Mouse (Mus musculus): ENCODE measurements around the gene Tns2. TPM values are rescaled to one million over a fixed set of nuclear protein-coding genes. Genes with fewer than 3 reads are reported as not detected.

Tns2 gene
- total RNA-seq, 2 experiments from 2014 or later, result 12.2 to 13.1 TPM

DNA sequence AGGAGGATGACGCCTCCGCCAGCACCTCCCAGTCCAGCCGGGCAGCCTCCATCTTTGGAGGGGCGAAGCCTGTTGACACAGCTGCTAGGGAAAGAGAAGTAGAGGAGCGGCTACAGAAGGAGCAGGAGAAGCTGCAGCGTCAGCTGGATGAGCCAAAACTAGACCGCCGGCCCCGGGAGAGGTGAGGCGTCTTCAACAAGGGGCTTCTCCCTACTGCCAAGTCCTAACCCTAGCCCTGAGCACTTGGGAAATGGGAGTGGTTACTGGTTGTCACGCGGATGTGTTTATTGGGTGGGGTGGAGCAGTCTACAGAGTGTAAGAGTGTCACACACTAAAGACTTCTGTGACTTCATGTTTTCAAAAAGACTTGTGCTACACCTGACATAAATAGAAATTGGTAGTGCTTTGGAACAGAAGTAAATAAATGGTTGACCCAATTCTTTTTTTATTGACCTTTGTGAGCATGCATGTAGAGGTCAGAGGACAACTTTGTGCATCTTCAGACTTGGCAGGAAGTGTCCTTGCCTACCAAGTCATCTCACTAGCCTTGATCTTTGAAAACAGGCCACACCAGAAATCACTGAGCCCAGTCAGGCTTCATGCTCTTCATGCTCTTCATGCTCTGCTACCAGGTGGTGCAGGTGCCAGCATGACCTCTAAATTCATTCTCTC is 10.2 kb upstream of the Tns2 start:
- DNase-seq (ENCODE audit: extremely low spot score in 1 of 2, low spot score in 2 of 2), result peak in 1 of 2 experiments; percentile 68
- intact Hi-C loops (cut with DNase I), result loop anchor here (10.0 kb wide), 1 partner anchor 395 kb away; no protein-coding TSS in a partner anchor

DNA sequence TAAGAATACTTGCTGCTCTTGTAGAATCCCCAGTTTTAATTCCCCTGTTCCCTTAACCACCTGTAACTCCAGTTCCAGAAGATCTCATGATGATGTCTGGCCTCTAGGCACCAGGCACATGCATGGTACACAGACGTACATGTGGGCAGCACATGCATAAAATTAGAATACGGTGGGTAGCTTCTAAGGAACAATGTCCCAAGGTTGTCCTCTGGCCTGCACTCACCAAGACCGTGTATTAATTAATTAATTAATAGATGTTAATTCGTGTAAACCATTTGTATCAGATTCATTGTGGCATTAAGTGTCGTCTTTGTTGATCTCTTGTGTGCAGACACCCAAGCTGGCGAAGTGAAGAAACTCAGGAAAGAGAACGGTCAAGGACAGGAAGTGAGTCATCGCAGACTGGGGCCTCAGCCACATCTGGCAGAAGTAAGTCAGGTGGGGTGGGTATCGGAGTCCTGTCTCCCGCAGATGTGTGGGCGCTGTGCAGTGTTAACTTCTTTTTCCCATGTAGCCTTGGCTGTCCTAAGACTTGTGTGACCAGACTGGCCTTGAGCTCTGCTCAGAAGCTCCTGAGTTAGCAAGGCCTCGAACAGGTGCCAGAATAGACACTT is 9.0 kb upstream of the Tns2 start:
- intact Hi-C loops (cut with DNase I), result loop anchor here (10.0 kb wide), 1 partner anchor 394 kb away; no protein-coding TSS in a partner anchor
- DNase-seq (ENCODE audit: extremely low spot score in 1 of 2, low spot score in 2 of 2), result no peak

DNA sequence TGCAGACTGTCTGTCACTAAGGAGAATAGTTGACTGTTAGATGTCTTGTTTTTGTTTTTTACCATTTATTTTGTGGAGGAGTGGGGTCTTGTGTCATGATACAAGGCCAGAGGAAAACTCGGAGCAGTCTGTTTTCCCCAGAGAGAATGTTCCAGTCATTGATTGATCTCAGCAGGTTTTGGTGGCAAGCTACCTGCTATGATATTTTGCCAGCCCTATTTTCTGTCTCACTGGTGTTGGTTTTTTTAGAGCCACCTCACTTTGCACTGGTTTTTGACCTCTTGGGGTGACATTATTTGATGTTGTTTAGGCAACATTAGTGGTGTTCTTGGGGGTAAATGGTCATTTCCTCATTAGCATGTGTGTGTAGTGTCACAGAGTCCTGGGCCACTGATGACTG is 8.5 kb upstream of the Tns2 start:
- intact Hi-C loops (cut with DNase I), result loop anchor here (10.0 kb wide), 1 partner anchor 393 kb away; no protein-coding TSS in a partner anchor
- DNase-seq (ENCODE audit: extremely low spot score in 1 of 2, low spot score in 2 of 2), result no peak

DNA sequence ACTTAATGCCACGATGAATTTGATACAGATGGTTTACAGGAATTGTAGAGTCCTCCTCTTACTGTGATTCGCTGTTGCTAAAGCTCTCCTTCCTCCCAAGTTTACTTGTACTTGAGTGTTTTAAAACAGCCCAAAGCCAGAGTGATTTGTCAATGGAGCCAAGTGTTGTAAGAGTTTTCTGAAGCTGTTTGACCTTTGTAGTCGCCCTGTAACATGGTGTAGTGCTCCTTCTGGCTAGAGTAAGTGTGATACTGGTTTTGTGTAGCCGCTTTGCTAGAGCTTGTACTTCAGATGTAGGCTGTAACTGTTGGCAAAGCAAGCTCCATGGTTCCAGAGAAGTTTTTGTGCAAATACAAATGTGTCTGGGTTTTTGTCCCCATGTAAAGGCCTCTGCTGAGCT is 8.0 kb upstream of the Tns2 start:
- DNase-seq (ENCODE audit: extremely low spot score in 1 of 2, low spot score in 2 of 2), result no peak
- intact Hi-C loops (cut with DNase I), result loop anchor here (10.0 kb wide), 1 partner anchor 393 kb away; no protein-coding TSS in a partner anchor

DNA sequence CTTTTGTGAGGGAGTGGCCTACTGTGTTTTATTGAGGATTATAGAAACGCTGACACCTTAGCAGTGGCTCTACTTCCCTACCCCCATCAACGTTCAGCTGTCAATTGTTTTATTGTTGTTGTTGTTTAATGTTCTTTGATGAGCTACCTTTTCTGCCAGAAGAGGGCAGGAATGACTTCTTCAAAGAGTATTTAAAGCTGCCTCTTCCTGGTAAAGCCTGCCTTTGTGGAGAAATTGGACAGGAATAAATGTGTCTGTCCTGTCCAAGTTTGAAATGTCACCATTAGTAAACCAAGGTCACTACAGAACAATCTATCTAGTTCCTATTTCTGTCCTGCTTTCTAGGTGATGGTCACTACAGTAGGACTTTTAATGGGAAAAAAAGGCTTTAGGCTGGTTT is 6.1 kb upstream of the Tns2 start:
- intact Hi-C loops (cut with DNase I), result loop anchor here (10.0 kb wide), 1 partner anchor 391 kb away; no protein-coding TSS in a partner anchor
- DNase-seq (ENCODE audit: extremely low spot score in 1 of 2, low spot score in 2 of 2), result no peak

DNA sequence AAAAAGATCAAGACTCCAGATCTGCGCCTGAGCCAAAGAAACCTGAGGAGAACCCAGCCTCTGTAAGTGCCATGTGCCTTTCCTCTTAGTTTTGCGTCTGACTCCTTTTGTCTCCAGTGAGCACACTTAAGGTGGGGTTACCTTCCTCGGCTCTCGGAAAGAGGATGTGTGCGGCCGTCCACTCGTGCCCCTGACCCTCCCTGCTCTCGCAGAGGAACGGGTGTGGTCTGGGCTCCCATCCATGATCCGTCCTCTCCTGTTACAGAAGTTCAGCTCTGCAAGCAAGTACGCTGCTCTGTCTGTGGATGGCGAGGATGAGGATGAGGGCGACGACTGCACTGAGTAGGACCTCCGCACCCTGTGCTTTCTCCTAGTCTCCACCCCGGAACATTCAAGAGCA is 5.2 kb upstream of the Tns2 start:
- peak in 1 of 2 experiments; percentile 28 for DNase-seq (ENCODE audit: extremely low spot score in 1 of 2, low spot score in 2 of 2)
- intact Hi-C loops (cut with DNase I), result loop anchor here (10.0 kb wide), 1 partner anchor 390 kb away; no protein-coding TSS in a partner anchor

DNA sequence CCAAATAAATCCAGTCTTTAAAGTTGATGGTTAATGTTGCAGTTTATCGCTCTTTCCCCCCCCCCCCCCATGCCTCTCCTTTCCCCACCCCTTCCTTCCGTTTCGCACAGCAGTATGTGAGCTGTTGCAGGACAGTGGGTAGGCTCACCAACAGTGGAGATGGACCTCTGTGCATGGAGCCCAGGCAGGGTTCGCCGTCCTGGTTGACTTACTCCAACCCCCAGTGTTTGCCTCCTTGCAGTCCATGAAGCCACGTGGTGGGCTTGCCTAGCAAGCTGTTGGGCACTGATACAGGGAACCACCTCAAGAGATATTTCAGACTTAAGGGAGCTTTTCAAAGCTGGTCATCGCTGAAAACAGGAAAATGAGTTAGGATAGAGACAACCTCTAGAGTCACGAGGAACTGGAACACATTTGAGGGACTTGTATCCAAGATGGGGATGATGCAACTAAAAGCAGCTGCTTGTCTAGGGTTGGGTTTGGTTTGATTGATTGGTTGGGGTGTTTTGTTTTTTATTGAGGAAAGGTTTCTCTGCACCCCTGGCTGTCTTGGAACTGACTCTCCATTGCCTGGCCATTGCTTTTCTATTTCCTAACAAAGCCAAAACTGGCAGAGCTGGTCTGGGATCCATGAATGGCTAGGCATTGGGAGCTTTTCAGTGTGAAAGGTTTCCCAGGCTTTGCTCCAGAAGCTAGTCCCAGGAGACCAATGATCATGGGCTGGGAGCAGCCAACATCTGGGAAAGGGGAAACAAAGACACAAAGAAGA is 2.9 kb upstream of the Tns2 start:
- intact Hi-C loops (cut with DNase I), result loop anchor here (10.0 kb wide), 1 partner anchor 387 kb away; no protein-coding TSS in a partner anchor
- DNase-seq (ENCODE audit: extremely low spot score in 1 of 2, low spot score in 2 of 2), result no peak

DNA sequence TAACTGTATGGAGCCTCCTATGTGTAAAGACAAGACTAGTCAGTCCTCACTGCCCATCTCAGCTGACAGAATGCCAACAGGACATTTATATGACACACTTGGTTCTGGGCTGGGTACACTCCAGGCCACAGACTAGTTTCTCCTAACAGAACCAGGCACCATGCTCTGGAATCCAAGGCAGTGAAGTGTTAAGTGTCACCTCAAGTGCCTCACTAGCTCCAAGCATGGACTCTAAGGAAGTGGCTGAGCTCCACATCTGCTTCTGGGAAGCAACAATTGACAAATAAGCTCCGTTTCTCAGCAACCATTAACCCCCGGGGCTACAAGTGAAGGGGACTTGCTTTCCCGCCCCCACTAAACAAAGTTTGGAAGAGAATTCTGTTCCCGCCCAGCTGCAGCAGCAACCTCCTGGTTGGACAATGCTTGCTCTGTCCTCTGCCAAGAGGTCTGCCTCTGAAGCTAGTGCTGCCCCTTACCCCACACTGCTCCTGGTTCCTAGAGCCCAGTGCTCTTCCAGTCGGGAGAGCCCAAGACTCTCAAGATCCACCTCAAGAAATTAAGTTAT is 2.1 kb upstream of the Tns2 start:
- intact Hi-C loops (cut with DNase I), result loop anchor here (10.0 kb wide), 1 partner anchor 387 kb away; no protein-coding TSS in a partner anchor

DNA sequence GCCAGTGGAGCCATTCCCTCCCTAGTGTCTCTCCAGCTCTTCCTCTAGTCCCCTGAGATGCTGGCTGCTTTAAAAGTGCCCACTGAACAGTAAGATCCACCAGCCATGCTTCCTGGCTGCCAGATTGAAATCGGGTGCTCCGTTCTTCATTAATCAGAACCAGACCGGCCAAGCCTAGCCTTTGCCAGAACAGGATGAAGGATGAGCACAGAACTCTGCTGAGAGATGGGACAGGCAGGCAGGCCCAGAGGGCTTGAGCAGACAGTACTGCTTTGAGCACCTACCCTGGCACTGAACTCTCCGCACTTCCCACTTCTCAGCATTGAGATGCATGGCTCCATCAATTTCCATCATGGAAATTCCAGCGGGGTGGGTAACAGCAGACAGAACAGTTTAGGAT is 953 bp upstream of the Tns2 start:
- intact Hi-C loops (cut with DNase I), result loop anchor here (10.0 kb wide), 1 partner anchor 386 kb away; no protein-coding TSS in a partner anchor
- DNase-seq (ENCODE audit: extremely low spot score in 1 of 2, low spot score in 2 of 2), result no peak

More for the DNA sequence above, 2.1 kb upstream of the Tns2 start:
- peak in 1 of 2 experiments; percentile 52 for DNase-seq (ENCODE audit: extremely low spot score in 1 of 2, low spot score in 2 of 2)

DNA sequence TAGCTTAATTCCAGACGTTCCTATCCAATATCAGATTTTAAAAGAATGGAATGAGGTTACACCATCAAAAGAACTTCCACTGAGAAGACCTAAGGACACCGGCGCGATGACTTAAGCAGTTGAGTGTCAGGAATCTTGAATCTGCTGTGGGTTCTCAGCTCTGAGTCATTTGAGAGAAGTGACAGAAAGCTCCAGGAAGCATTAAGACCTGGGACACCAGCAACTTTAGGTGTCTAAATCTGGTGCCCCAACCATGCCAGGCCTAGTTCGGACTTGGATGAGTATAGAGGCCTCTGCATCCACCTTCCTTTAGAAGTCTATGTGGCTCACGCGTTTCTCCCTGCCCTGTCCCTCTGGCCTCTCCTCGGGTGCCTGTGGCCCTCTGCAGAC is 447 bp upstream of the Tns2 start:
- DNase-seq (ENCODE audit: extremely low spot score in 1 of 2, low spot score in 2 of 2), result no peak
- intact Hi-C loops (cut with DNase I), result loop anchor here (10.0 kb wide), 1 partner anchor 385 kb away; no protein-coding TSS in a partner anchor

DNA sequence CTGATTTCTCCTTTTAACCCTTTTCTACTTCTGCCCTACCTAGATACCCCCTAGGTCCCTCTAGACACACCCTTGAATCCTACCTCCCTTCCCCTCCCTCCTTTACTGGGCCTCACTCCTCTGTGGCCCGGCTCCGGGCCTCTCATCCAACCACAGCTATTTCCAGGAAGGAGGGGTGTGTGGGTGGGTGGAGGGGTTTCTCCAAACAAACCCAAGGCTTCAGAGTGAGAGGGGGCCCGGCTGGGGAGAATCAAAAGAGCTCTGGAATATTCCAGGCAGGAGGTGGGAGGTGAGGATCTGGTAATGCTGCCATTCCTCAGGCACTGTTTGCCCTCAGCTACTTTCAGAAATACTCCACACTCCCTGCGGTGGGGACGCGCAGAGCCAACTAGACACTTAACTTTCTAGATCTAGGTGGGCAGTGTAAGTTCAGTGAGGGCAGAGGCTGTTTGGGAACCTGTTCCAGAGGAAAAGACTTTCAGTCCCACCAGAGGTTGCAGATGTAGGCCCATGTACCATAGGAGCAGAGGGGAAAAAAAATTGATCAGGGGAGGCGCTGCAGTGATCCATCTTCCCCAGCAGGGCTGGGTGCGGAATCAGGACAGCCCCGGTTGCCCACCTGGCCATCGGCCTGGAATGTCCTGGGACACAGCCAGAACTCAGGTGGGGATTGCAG is 921 bp downstream of the Tns2 start:
- peak in 1 of 2 experiments; percentile 54 for DNase-seq (ENCODE audit: extremely low spot score in 1 of 2, low spot score in 2 of 2)
- intact Hi-C loops (cut with DNase I), result no loop called here

DNA sequence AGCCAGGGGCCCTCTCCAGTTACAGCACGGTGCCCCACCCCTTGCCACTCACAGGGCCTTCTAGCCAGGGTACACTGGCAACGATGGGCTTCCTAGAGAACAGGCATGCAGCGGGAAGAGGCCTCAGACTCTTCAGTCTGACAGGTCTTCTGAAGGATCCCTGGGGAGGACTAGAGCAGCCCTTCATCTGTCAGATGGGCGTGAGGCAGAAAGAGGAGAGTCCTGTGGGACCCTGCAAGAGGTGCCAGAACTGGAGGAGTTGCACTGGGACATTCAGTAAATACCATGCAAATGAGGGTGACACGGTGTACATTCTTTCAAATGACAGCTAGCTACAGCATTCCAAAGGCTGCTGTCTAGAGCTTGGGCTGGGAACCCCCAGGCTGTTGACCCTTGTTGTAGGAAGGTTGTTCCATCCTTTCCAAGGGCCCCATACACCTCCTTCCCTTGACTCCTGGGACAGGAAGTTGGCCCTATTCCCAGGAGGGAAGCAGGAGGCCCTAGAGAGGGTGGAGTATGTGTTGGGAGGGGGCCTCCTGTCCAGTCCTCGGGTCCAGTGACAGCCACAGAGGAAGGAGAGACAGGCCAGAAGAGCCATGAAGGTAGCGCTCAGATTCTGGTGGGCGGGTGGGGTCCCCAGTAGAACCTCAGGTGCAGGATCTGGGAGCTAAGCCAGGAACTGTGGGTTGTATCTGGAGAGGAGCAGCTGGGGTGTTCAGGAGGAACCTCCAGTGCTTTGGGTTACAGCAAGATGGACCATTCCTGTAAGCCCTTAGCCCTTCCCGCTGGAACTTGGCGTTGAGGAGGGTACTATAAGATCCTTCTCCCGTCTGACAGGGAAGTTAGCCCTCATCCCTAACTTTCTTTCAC is 1.7 kb downstream of the Tns2 start:
- peak in 1 of 2 experiments; percentile 77 for DNase-seq (ENCODE audit: extremely low spot score in 1 of 2, low spot score in 2 of 2)
- intact Hi-C loops (cut with DNase I), result no loop called here

DNA sequence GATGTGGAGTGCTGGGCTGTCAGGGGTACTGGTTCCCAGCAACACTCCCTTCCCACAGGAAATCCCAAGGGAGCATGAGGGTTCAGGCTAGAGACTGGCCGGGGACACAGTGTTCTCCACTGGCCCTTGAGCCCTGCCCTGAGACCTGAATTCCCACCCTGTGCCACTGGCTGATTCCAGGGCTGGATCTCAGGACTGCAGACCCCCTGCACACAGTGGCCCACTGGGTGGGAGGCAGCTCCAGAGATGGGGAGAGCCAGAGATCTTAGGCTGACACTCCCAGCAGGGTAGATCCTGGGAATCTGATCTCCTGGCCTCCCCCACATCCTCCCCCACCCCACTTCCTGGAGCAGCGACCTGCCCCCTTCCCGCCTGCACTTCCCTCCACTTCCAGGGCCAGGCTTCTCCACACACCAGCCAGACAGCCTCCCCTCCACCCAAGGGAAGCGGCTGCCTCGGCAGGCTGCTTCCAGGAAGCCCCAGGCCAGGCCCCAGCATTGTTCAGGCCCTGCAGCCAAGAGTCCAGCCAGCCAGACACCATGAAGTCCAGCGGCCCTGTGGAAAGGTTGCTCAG is 2.4 kb downstream of the Tns2 start:
- DNase-seq (ENCODE audit: extremely low spot score in 1 of 2, low spot score in 2 of 2), result peak in 1 of 2 experiments; percentile 87
- intact Hi-C loops (cut with DNase I), result no loop called here

DNA sequence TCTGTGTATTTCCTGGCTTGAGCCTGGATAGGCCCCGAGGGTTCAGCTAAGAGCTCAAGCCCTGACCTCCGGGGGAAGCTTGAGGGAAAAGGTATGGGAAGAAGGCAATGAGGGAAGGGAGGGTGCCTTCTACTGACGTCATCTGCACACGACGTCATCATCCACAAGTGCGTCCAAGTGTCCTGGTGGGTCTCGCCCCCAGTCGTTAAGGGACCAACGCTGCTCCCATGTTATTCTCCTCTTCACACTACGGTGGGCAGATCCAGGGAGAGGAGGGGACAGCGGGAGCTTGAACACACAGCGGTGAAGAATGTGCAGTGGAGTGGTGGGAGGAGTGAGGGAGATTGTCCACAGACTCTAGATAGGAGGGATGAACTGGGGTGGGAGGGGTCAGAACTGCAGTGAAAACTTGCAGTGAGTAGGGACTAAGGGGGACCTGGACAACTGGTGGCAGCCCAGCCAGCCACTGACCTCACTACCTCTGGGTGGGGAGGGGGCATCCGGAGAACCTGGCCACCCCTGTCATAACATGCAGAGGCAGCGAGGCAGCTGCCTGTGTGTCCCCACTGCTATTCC is 3.2 kb downstream of the Tns2 start:
- intact Hi-C loops (cut with DNase I), result no loop called here
- peak in 1 of 2 experiments; percentile 75 for DNase-seq (ENCODE audit: extremely low spot score in 1 of 2, low spot score in 2 of 2)

DNA sequence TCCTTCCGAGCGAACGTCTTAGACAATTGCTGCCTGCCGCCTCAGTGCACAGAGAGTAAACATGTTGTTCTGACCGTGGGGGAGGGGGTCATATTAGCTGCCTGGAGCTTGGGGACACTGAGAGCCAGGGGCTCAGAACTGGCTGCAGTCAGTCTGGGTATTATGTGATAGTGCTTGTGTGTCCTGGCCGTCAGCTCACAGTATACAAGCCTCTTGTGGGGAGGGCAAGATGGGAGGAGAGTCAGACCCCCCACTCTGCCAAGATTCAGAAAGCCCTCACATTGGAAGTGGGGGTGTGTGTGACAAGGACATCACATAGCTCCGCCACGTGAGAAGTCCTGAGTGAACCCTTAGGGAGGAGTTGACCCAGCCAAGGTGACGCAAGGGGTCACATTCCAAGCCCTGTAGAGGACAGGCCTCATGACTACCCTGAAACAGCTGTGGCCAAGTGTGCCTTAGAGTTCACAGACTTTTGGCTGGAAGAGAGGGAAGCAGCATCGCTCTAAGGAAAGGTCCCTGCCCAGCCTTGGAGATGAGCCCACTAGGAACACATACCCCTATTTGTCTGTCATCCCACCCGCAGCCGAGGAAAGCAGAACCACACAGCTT is 3.8 kb downstream of the Tns2 start:
- intact Hi-C loops (cut with DNase I), result no loop called here
- DNase-seq (ENCODE audit: extremely low spot score in 1 of 2, low spot score in 2 of 2), result peak in 1 of 2 experiments; percentile 83

DNA sequence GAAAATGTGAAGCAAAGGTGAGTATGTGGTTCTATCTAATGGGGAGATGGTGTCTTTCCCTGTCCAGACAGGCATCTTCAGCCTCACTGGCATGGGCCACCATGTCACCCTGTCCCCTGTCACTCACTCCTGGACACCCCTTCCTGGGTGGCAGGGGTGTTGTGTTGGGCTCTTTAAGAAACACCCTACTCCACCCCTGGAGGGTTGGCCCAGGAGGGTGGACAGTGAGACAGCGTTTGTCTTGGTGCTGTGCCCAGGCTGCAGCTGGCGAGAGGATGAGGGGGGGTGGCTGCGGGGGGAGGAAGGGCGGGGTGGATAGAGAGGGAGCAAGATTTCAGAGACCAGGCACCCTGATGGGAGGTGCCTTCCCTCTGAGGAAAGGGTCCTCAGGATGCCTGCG is 5.1 kb downstream of the Tns2 start:
- peak in 1 of 2 experiments; percentile 83 for DNase-seq (ENCODE audit: extremely low spot score in 1 of 2, low spot score in 2 of 2)
- intact Hi-C loops (cut with DNase I), result loop anchor here (5.0 kb wide), 1 partner anchor 37 kb away; the partner anchor contains the start of gene Igfbp6
